Mouse (Mus musculus): ENCODE measurements at regions not wholly inside any gene's neighbourhood (a gene's known extent, or its start where the extent isn't known, plus 50 kb on each side); places are given as distances from the start of the nearest gene placed in this dataset.

DNA sequence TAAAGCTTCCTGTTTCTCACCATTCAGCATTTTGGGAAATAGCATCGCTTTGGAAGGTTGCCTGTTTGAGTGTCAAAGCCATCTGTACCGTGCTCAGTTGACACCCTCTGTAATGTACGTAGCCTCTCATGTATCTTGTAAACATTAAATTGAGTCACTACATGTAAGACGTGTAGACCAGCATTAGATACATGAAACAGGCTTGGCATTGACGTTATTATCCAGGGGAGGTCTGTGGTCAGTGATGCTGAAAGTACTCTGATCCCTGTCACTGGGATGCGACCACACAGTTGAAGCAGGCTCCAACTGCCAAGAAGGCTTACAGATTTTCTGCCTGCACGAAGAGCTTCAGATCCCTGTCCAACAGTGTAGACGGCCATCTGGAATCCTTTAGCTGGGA, 872.3 kb upstream of the Lrrc6 start:
- no peak for DNase-seq
- TF ChIP-seq CTCF (IDR thresholded peaks at IDR 0.05), result no peak
- intact Hi-C loops (cut with DNase I), result no loop called here
- Histone ChIP-seq H3K27ac (no peak overlapping the region), H3K4me3 (no peak overlapping the region)

DNA sequence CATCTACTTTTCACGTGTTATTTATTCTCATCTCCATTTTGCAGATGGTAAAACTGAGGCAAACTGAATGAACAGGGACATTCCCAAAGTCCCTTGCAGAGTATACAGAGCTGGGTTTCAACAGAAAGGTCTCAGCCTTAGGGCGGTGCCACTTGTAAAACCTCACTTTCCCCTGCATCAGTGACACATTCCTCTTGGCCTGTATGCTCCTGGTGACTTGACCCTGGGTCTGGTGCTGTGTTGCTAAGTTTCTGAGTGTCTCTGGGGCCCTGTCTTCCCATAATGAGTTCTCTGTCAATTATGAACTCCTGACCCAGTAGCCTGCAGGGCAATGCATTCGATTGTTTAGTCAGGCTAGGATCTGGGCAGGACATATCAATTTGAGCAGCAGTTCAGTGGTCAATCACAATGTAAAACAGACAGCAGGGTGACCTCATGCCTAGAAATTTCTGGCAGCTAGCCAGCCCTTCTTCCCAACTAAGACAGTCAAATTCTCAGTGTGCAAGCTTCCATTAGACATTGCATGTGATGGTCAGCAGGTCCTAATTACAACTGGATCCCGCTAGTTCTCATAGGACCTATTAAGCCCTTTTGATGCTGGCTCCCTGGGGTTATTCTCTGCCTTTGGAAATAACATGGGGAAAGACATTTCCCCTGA, 863.5 kb upstream of the Lrrc6 start:
- peak; percentile 24 for DNase-seq
- Histone ChIP-seq H3K27ac (no peak overlapping the region), H3K4me3 (no peak overlapping the region)
- TF ChIP-seq CTCF (IDR thresholded peaks at IDR 0.05), result no peak
- intact Hi-C loops (cut with DNase I), result no loop called here

DNA sequence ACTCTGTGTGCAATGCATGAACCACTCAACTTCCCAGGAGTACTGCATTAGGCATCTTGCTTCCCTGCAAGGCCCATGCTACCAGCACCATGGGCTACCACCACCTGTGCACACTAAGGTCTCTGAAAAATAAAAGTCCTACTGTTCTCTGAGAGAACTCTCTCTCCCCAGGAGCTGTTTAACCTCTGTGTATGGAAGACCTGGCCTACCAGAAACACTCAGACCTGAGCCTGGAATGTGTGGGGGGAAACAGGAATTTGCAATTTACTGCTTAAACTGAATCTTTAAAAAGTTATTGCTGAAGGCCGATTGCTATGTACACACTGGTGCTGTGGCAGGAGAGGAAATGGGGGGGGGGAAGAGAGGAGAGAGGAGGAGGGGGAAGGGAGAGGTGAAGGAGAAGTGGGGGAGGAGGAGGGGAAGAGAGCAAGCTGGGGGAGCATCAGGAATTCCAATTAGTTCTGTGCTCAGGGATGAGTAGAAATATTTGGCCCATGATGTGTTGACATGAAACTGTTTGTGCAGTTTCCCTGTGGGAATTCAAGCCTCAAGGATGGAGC, 860.4 kb upstream of the Lrrc6 start:
- H3K27ac ChIP-seq, result no peak overlapping the region

DNA sequence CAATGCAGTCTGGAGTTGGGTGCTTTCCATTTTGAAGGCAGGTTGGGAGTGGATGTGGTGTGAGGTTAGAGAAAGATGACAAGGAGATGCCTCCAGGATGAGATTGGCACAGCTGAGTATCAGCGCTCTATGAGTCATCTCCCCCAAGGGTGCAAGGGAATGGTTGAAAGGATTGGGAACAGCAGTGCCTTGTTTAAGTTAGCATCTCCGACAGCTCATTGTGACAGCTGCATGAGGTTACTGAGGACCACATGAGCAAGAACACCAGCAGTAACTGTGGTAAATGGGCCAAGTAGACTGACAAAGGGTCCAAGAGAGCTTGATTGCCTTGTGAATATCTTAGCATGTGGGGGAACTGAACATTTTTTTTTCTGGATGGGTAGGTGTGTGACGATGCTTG, 857.2 kb upstream of the Lrrc6 start:
- no peak for TF ChIP-seq CTCF (IDR thresholded peaks at IDR 0.05)
- no peak for DNase-seq
- intact Hi-C loops (cut with DNase I), result no loop called here
- H3K4me3 ChIP-seq, result no peak overlapping the region
- no peak overlapping the region for H3K27ac ChIP-seq

More for the DNA sequence above, 860.4 kb upstream of the Lrrc6 start:
- intact Hi-C loops (cut with DNase I), result no loop called here
- H3K4me3 ChIP-seq, result no peak overlapping the region
- no peak for DNase-seq
- TF ChIP-seq CTCF (IDR thresholded peaks at IDR 0.05), result no peak

DNA sequence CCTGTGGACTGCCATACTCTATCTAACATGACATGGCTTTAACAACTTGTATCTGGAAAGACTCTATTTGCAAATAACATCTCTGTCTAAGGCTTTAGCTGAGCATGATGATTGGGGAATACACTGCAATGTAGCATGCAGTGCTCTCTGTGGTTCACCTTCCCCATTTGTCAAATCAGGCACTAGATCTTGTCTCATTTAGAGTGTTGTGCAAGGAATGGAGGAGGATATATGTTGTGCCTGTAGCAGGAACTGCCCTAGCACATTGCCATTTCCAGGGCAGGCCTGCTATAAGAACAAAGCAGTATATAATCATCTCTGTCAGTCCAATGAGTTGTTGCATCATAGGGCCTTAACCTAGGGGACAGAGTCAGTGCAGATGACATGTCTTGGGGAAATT, 854.6 kb upstream of the Lrrc6 start:
- Histone ChIP-seq H3K27ac (no peak overlapping the region), H3K4me3 (no peak overlapping the region)
- intact Hi-C loops (cut with DNase I), result no loop called here
- TF ChIP-seq CTCF (IDR thresholded peaks at IDR 0.05), result no peak
- no peak for DNase-seq

DNA sequence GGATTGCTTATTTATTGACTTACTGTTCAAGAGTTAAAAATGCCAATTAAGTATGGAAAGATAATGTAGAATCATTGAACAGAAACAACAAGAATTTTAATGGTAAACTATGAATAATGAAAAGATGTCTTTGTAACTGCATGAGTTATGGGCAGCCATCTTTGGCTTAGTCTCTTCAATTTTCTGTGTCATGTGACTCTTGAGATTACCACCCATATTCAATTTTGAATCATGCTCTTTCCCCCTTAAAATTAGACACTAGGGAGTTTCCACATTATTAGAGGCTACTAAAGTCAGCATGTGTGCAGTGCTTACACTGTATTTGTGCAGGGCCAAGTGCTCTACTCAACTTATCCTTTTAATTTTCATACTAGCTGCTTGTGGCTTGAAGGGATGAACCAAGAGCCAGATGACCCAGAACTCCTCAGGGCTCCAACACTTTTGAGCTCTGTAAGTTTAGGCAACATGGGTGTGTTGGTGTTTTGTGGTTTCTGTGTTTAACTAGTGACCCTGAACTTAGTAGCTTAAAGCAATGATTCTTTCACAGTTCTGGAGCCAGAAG, 854.0 kb upstream of the Lrrc6 start:
- no peak for DNase-seq
- intact Hi-C loops (cut with DNase I), result no loop called here
- TF ChIP-seq CTCF (IDR thresholded peaks at IDR 0.05), result no peak
- no peak overlapping the region for H3K27ac ChIP-seq
- no peak overlapping the region for H3K4me3 ChIP-seq

DNA sequence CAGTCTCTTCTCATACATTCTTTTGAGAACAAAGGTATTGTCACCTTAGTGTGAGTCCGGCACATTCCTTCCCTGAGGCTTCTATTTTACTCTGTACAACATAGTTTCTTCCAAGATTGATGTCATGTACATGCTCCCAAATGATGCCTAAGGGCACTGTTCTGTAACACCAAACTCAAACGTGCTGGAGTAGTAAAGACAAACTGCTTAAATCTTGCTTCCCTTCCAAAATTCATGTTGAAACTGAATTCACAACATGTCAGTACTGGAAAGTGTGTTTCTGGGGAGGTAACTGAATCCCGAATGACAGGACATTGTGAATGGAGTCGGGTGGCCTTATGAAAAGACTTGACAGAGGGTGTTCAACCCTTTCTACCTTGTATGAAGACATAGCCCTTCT, 848.8 kb upstream of the Lrrc6 start:
- no peak overlapping the region for H3K27ac ChIP-seq
- intact Hi-C loops (cut with DNase I), result no loop called here
- no peak for TF ChIP-seq CTCF (IDR thresholded peaks at IDR 0.05)
- no peak overlapping the region for H3K4me3 ChIP-seq
- DNase-seq, result no peak

DNA sequence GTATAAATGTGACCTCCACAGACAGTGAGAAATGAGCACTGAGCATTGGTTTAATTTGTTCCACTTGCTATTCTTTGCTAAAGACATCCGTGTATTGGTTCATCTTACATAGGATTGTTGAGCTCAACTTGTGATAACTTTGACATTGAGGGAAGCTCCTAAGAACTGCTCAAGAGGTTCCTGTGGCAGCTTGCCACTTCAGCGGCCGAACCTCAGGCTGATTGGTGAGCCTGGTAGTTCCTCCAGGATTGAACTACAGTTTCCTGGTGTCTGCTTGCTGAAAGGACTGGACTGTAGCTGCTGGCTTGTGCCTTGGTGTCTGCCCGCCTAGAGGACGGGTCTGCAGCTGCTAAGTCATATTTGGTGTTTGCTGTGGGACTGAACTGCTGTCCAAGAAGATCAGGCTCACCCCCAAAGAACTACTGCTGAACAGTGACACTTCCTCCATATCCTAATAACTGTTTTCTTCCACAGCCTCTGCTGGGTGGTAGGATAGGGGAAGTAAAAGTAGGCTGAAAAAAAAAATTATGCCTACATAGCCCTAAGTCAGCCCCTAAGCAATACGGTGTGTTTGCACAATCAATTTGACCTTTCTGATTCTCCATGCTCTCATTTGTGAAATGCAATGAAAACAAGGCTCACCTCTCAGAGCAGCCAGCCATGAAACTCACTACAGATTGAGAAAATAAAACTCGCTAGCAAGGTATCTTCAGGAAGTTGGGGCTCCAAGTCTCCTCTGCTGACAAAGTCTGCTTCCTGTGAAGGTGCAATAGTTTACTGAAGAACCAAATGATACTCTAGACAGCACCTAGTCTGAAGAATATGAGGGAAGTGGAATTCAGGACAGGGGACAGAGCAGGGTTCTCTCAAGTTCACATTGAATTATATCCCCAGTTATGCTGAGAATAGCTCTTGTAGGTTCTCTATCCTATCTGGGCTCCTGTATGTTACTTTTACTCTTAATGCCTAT, 844.8 kb upstream of the Lrrc6 start:
- no peak for TF ChIP-seq CTCF (IDR thresholded peaks at IDR 0.05)
- H3K4me3 ChIP-seq, result no peak overlapping the region
- no peak overlapping the region for H3K27ac ChIP-seq
- DNase-seq, result no peak
- intact Hi-C loops (cut with DNase I), result no loop called here

DNA sequence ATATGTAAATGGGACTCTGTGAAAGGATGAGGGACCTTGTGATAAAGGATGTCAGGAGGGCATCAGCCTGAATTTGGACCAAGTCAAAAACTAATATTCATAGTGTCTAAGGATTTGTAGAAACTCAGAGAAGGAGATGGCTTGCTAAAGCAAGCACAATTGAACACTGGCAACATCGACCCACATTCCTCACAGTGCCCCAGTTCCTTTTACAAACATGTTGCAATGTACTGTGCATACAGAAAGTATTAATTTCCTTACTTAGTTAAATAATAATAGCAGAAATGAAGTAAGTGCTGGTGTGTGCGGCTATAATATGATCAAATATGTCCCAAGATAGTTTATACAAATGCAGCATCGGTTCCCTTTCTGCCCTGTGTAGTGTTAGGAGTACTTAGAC, 841.3 kb upstream of the Lrrc6 start:
- no peak for DNase-seq
- no peak overlapping the region for H3K4me3 ChIP-seq
- TF ChIP-seq CTCF (IDR thresholded peaks at IDR 0.05), result no peak
- no peak overlapping the region for H3K27ac ChIP-seq
- intact Hi-C loops (cut with DNase I), result no loop called here

DNA sequence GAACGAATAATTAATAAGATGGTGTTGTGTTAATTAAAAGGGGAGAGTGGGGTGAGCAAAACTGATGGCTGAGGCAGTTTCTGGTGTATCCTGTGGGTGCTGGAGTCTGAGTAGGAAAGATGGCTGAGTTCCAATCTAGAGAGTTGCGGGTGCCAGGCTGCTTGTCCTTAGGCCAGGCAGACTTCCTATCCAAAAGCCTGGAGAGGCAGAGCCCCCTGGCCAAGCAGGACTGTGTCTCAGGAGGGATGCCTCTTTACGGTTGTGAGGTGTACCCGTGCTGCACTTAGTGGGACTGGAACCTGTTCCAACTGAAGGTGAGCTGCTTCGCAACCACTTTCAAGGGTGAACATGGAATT, 836.3 kb upstream of the Lrrc6 start:
- no peak for DNase-seq
- no peak for TF ChIP-seq CTCF (IDR thresholded peaks at IDR 0.05)
- Histone ChIP-seq H3K4me3 (no peak overlapping the region), H3K27ac (no peak overlapping the region)
- intact Hi-C loops (cut with DNase I), result no loop called here

DNA sequence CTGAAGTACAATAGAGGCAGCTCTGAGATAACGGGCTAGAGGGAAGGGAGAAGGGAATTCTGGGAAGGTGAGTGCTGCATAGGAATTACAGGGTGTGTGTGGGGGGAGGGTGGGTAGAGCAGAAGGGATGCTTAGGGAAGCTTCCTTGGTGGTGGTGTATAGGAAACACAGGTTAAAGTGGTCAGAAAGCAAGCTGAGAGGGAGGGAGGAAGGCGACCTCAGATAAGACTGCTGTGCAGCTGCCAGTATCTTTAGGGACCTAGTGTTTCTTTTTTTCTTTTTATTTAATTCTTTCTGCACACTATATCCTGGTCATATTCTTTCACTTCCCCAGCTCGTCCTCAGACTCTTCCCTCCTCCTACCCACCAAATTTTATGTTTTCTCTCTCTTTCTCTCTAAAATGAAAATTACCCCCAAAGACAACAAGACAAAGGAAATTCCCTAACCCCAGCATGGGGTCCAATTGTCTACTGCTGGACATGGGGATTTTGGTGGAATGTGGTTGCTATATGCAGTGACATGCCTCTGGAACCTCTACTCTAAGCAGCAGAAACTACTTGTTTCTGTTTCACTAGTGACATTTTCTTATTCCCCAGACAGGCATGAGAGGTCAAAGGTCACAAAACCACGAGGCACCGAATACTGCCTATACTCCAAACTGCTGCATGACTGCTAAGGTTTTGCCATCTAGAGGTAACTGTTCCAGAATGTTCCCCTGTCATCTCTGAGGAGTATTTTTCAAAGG, 835.8 kb upstream of the Lrrc6 start:
- no peak overlapping the region for H3K4me3 ChIP-seq
- H3K27ac ChIP-seq, result no peak overlapping the region
- TF ChIP-seq CTCF (IDR thresholded peaks at IDR 0.05), result no peak
- intact Hi-C loops (cut with DNase I), result no loop called here
- DNase-seq, result no peak

DNA sequence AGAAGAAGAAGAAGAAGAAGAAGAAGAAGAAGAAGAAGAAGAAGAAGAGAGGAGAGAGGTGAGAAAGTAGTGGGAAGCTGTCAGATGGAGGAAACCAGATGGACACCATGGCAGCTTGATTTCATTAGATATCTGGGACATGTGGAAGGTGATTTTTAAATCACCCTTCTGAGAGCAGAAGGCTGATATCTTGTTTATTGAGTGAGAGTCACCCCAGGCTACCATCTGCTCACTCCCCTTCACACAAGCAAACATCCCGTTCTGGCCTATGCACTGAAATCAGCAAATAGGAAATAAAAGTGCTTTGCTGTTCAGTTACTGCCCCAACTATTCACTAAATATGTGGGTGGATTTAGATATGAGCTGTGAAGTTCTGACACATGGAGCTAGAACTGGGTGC, 831.8 kb upstream of the Lrrc6 start:
- DNase-seq, result no peak
- TF ChIP-seq CTCF (IDR thresholded peaks at IDR 0.05), result no peak
- Histone ChIP-seq H3K27ac (no peak overlapping the region), H3K4me3 (no peak overlapping the region)
- intact Hi-C loops (cut with DNase I), result no loop called here
